Mouse (Mus musculus) MEL (cell line): Measurements from ENCODE around the gene Babam2. TPM values are rescaled to one million over a fixed set of nuclear protein-coding genes. Genes with fewer than 3 reads are reported as not detected.

ENCODE experiments used
- DNase-seq: peaks from one replicate; pipeline ENCODE4 v3.0.0; 2011; ENCODE audit warnings: low read depth, low spot score
- H3K27ac ChIP-seq: 2 replicates; pipeline ENCODE4 v1.5.1; 2012; ENCODE audit warnings: low read depth, mild to moderate bottlenecking, control low read depth, low read length, moderate library complexity; ENCODE audit not compliant: control insufficient read depth
- H3K27me3 ChIP-seq, 2 experiments: fragments of 150-350 bp in 1 of 2; sonication (generic) in 1 of 2; 2 replicates each; pipeline ENCODE4 v1.6.1; 2012; ENCODE audit warnings: low read length in 2 of 2, mild to moderate bottlenecking in 2 of 2, improper control_type of control experiment in 1 of 2, moderate library complexity in 1 of 2; ENCODE audit not compliant: insufficient read depth in 2 of 2, control insufficient read depth in 1 of 2
- H3K36me3 ChIP-seq, 2 experiments: 2 replicates each; pipeline ENCODE4 v1.6.1; 2012 to 2014; ENCODE audit warnings: low read length in 2 of 2, improper control_type of control experiment in 1 of 2, inconsistent platforms in 1 of 2, mild to moderate bottlenecking in 1 of 2; ENCODE audit not compliant: insufficient read depth in 2 of 2, control insufficient read depth in 1 of 2
- H3K4me1 ChIP-seq, 2 experiments: fragments of 150-350 bp in 1 of 2; sonication (generic) in 1 of 2; 2 replicates each; pipeline ENCODE4 v1.6.1; 2012; ENCODE audit warnings: low read length in 2 of 2, improper control_type of control experiment in 1 of 2, mild to moderate bottlenecking in 1 of 2; ENCODE audit not compliant: insufficient read depth in 2 of 2, control insufficient read depth in 1 of 2
- H3K4me3 ChIP-seq, 2 experiments: fragments of 150-350 bp in 1 of 2; sonication (generic) in 1 of 2; 2 replicates each; pipeline ENCODE4 v1.5.1; 2012; ENCODE audit warnings: low read depth in 2 of 2, low read length in 2 of 2, mild to moderate bottlenecking in 2 of 2, moderate library complexity in 2 of 2, control low read depth in 1 of 2, improper control_type of control experiment in 1 of 2; ENCODE audit not compliant: control insufficient read depth in 1 of 2, insufficient read depth in 1 of 2
- H3K79me2 ChIP-seq: 2 replicates; pipeline ENCODE4 v1.6.1; 2012; ENCODE audit warnings: mild to moderate bottlenecking, low read length, moderate library complexity; ENCODE audit not compliant: control insufficient read depth, poor library complexity, insufficient read depth
- H3K9ac ChIP-seq: 2 replicates; pipeline ENCODE4 v1.6.1; 2012; ENCODE audit warnings: low read depth, mild to moderate bottlenecking, control low read depth, low read length, moderate library complexity; ENCODE audit not compliant: control insufficient read depth, poor library complexity, severe bottlenecking
- H3K9me3 ChIP-seq: fragments of 150-350 bp; sonication (generic); replicated peaks from 2 replicates; pipeline ENCODE4 v1.6.1; 2012; ENCODE audit warnings: mild to moderate bottlenecking, low read length, improper control_type of control experiment, moderate library complexity; ENCODE audit not compliant: insufficient read depth
- BHLHE40 ChIP-seq: IDR thresholded peaks from 2 replicates; pipeline ENCODE4 v1.6.1; 2012; ENCODE audit warnings: low read depth, mild to moderate bottlenecking, inconsistent platforms, low read length, improper control_type of control experiment, borderline replicate concordance
- CHD1 ChIP-seq: IDR thresholded peaks from 2 replicates; pipeline ENCODE4 v1.6.1; 2012; ENCODE audit warnings: low read depth, mild to moderate bottlenecking, inconsistent platforms, low read length, improper control_type of control experiment
- CHD2 ChIP-seq: IDR thresholded peaks from 2 replicates; pipeline ENCODE4 v1.6.1; 2011; ENCODE audit warnings: low read length, improper control_type of control experiment
- CTCF ChIP-seq, 3 experiments: IDR thresholded peaks in 2 of 3; conservative IDR thresholded peaks in 1 of 3; 2 replicates each; pipeline ENCODE4 v1.5.1; 2011 to 2012; ENCODE audit warnings: low read length in 3 of 3, low read depth in 2 of 3, mild to moderate bottlenecking in 2 of 3, improper control_type of control experiment in 1 of 3, inconsistent platforms in 1 of 3, mixed read lengths in 1 of 3, moderate library complexity in 1 of 3; ENCODE audit not compliant: control insufficient read depth in 1 of 3, insufficient read depth in 1 of 3, poor library complexity in 1 of 3, severe bottlenecking in 1 of 3
- E2F4 ChIP-seq: IDR thresholded peaks from 2 replicates; pipeline ENCODE4 v1.6.1; 2011; ENCODE audit warnings: low read depth, low read length, improper control_type of control experiment, borderline replicate concordance
- ELF1 ChIP-seq: IDR thresholded peaks from 2 replicates; pipeline ENCODE4 v1.6.1; 2014; ENCODE audit warnings: low read depth, mild to moderate bottlenecking, inconsistent platforms, low read length, improper control_type of control experiment, moderate library complexity
- EP300 ChIP-seq, 2 experiments: IDR thresholded peaks; 2 replicates each; pipeline ENCODE4 v1.6.1; 2011; ENCODE audit warnings: improper control_type of control experiment in 2 of 2, low read length in 2 of 2, low read depth in 1 of 2, mild to moderate bottlenecking in 1 of 2
- ETS1 ChIP-seq: IDR thresholded peaks from 2 replicates; pipeline ENCODE4 v1.6.1; 2012; ENCODE audit warnings: low read depth, mild to moderate bottlenecking, inconsistent platforms, low read length, improper control_type of control experiment, moderate library complexity
- GABPA ChIP-seq: IDR thresholded peaks from 2 replicates; pipeline ENCODE4 v1.6.1; 2012; ENCODE audit warnings: low read depth, mild to moderate bottlenecking, inconsistent platforms, low read length, improper control_type of control experiment, moderate library complexity
- JUND ChIP-seq: IDR thresholded peaks from 2 replicates; pipeline ENCODE4 v1.6.1; 2011; ENCODE audit warnings: low read depth, mild to moderate bottlenecking, improper control_type of control experiment, low read length
- MAFK ChIP-seq: IDR thresholded peaks from 2 replicates; pipeline ENCODE4 v1.6.1; 2011; ENCODE audit warnings: low read depth, mild to moderate bottlenecking, low read length, improper control_type of control experiment, borderline replicate concordance
- MAX ChIP-seq: IDR thresholded peaks from 2 replicates; pipeline ENCODE4 v1.6.1; 2011; ENCODE audit warnings: low read length, improper control_type of control experiment
- MAZ ChIP-seq: IDR thresholded peaks from 2 replicates; pipeline ENCODE4 v1.6.1; 2012; ENCODE audit warnings: low read depth, mild to moderate bottlenecking, inconsistent platforms, low read length, improper control_type of control experiment
- MEF2A ChIP-seq: IDR thresholded peaks from 2 replicates; pipeline ENCODE4 v1.6.1; 2014; ENCODE audit warnings: low read depth, mild to moderate bottlenecking, inconsistent platforms, low read length, improper control_type of control experiment; ENCODE audit not compliant: poor library complexity, insufficient replicate concordance, severe bottlenecking; ENCODE audit errors: extremely low read depth
- MXI1 ChIP-seq: IDR thresholded peaks from 2 replicates; pipeline ENCODE4 v1.6.1; 2011; ENCODE audit warnings: mild to moderate bottlenecking, low read depth, low read length, improper control_type of control experiment
- MYC ChIP-seq: IDR thresholded peaks from 2 replicates; pipeline ENCODE4 v1.6.1; 2011; ENCODE audit warnings: low read depth, mild to moderate bottlenecking, low read length, improper control_type of control experiment, moderate library complexity
- NELFE ChIP-seq: IDR thresholded peaks from 2 replicates; pipeline ENCODE4 v1.6.1; 2011; ENCODE audit warnings: low read depth, low read length, improper control_type of control experiment
- NRF1 ChIP-seq: IDR thresholded peaks from 2 replicates; pipeline ENCODE4 v1.6.1; 2014; ENCODE audit warnings: low read depth, mild to moderate bottlenecking, inconsistent platforms, low read length, improper control_type of control experiment, moderate library complexity; ENCODE audit not compliant: poor library complexity, insufficient read depth, severe bottlenecking
- POLR2A ChIP-seq, 2 experiments: IDR thresholded peaks; 2 replicates each; pipeline ENCODE4 v1.6.1; 2011 to 2012; ENCODE audit warnings: low read length in 2 of 2, mild to moderate bottlenecking in 2 of 2, control low read depth in 1 of 2, improper control_type of control experiment in 1 of 2, low read depth in 1 of 2, moderate library complexity in 1 of 2; ENCODE audit not compliant: control insufficient read depth in 1 of 2, insufficient read depth in 1 of 2, poor library complexity in 1 of 2
- POLR2AphosphoS5 ChIP-seq: IDR thresholded peaks from 2 replicates; pipeline ENCODE4 v1.6.1; 2012; ENCODE audit warnings: low read depth, borderline replicate concordance, mild to moderate bottlenecking, inconsistent platforms, low read length, moderate library complexity, mixed read lengths
- RCOR1 ChIP-seq: IDR thresholded peaks from 2 replicates; pipeline ENCODE4 v1.6.1; 2012; ENCODE audit warnings: low read depth, mild to moderate bottlenecking, inconsistent platforms, low read length, improper control_type of control experiment
- SMC3 ChIP-seq: IDR thresholded peaks from 2 replicates; pipeline ENCODE4 v1.6.1; 2011; ENCODE audit warnings: low read depth, low read length, improper control_type of control experiment
- TAL1 ChIP-seq: IDR thresholded peaks from 2 replicates; pipeline ENCODE4 v1.6.1; 2012; ENCODE audit warnings: mild to moderate bottlenecking, inconsistent platforms, low read length, moderate library complexity, mixed read lengths
- TBP ChIP-seq: IDR thresholded peaks from 2 replicates; pipeline ENCODE4 v1.8.0; 2011; ENCODE audit warnings: low read depth, low read length, improper control_type of control experiment
- TCF12 ChIP-seq: IDR thresholded peaks from 2 replicates; pipeline ENCODE4 v1.6.1; 2014; ENCODE audit warnings: low read depth, mild to moderate bottlenecking, inconsistent platforms, low read length, improper control_type of control experiment, moderate library complexity
- UBTF ChIP-seq: IDR thresholded peaks from 2 replicates; pipeline ENCODE4 v1.6.1; 2012; ENCODE audit warnings: low read depth, mild to moderate bottlenecking, inconsistent platforms, low read length, improper control_type of control experiment, moderate library complexity, borderline replicate concordance; ENCODE audit not compliant: insufficient read depth
- ZC3H11A ChIP-seq: IDR thresholded peaks from 2 replicates; pipeline ENCODE4 v1.6.1; 2012; ENCODE audit warnings: low read depth, mild to moderate bottlenecking, inconsistent platforms, low read length, improper control_type of control experiment
- ZKSCAN1 ChIP-seq: IDR thresholded peaks from 2 replicates; pipeline ENCODE4 v1.6.1; 2012; ENCODE audit warnings: low read depth, mild to moderate bottlenecking, inconsistent platforms, low read length, improper control_type of control experiment, moderate library complexity
- ZNF384 ChIP-seq: IDR thresholded peaks from 2 replicates; pipeline ENCODE4 v1.6.1; 2012; ENCODE audit warnings: low read depth, mild to moderate bottlenecking, inconsistent platforms, low read length, improper control_type of control experiment
- polyA plus RNA-seq, 2 experiments: library from polyadenylated mRNA; stranded (reverse) in 1 of 2; unstranded in 1 of 2; fragments of >175 nt in 1 of 2; fragments of >200 nt in 1 of 2; gene quantifications; 2 replicates each; pipeline versions ENCODE4 v1.2.1 to v1.2.4; 2012; ENCODE audit warnings: low replicate concordance in 2 of 2, low read depth in 1 of 2; ENCODE audit not compliant: insufficient read length in 2 of 2, insufficient read depth in 1 of 2, missing spikeins in 1 of 2
- total RNA-seq: library from RNA; depleted of rRNA; stranded (reverse); fragments of 300-350 nt; gene quantifications from 2 replicates; pipeline ENCODE4 v1.2.3, GENCODE M21; 2012

Gene Babam2
- total and polyA plus RNA-seq, 3 experiments, result 43.3 to 86.6 TPM; not detected in 1

- TF ChIP-seq ELF1, result no peak
- no peak for TF ChIP-seq E2F4
- TF ChIP-seq CHD2, result no peak
Measured at GRCm38 (mm10) chr5:31956336-31956735, 258.9 kb downstream of the Babam2 start (continued).

- Histone ChIP-seq H3K27ac (no peak overlapping the region), H3K4me3 (no peak overlapping the region), H3K27me3 (no peaks in the 10 kb centered on the region), H3K36me3 (peaks cover 0 to 8% of the 10 kb centered on the region in 2 experiments; a peak in 2 of 4 replicates), H3K9me3 (no peaks in the 10 kb centered on the region), H3K9ac (no peak overlapping the region), H3K79me2 (no peaks in the 10 kb centered on the region), H3K4me1 (peaks cover 5 to 6% of the 10 kb centered on the region in 2 experiments)
- TF ChIP-seq CHD1 (no peak), MXI1 (no peak), MAX (no peak), CTCF (IDR thresholded peaks at IDR 0.05 in 2 of 3, conservative IDR thresholded peaks at IDR 0.05 in 1 of 3; ENCODE audit: control insufficient read depth in 1 of 3, insufficient read depth in 1 of 3, low read depth in 2 of 3, low read length in 3 of 3, poor library complexity in 1 of 3, severe bottlenecking in 1 of 3) (no peak), TBP (no peak)
- no peak for DNase-seq
Measured at GRCm38 (mm10) chr5:31959886-31960285, 262.4 kb downstream of the Babam2 start.

- H3K9me3 ChIP-seq, result no peaks in the 10 kb centered on the region
- H3K27ac ChIP-seq, result no peak overlapping the region
- no peaks in the 10 kb centered on the region for H3K79me2 ChIP-seq
- DNase-seq, result peak; percentile 71
- no peak overlapping the region for H3K4me3 ChIP-seq
- peaks cover 0 to 8% of the 10 kb centered on the region in 2 experiments; a peak in 2 of 4 replicates for H3K36me3 ChIP-seq
- H3K9ac ChIP-seq, result no peak overlapping the region
- no peaks in the 10 kb centered on the region for H3K27me3 ChIP-seq
- peaks cover 5 to 6% of the 10 kb centered on the region in 2 experiments for H3K4me1 ChIP-seq
- no peak for TF ChIP-seq SMC3
- TF ChIP-seq TAL1, result no peak
- TF ChIP-seq E2F4, result no peak
- no peak for TF ChIP-seq ELF1
- TF ChIP-seq CTCF (IDR thresholded peaks at IDR 0.05 in 2 of 3, conservative IDR thresholded peaks at IDR 0.05 in 1 of 3; ENCODE audit: control insufficient read depth in 1 of 3, insufficient read depth in 1 of 3, low read depth in 2 of 3, low read length in 3 of 3, poor library complexity in 1 of 3, severe bottlenecking in 1 of 3), result no peak
- TF ChIP-seq ZKSCAN1, result no peak
- peak; percentile 63 for TF ChIP-seq ETS1
- TF ChIP-seq MAFK, result no peak
- no peak; the same call in 1 of the 2 replicates for TF ChIP-seq BHLHE40
- peak in 1 of 2 experiments; percentile 39; a peak in 2 of 4 replicates for TF ChIP-seq EP300 (IDR thresholded peaks at IDR 0.05; ENCODE audit: low read depth in 1 of 2, low read length in 2 of 2)
- TF ChIP-seq POLR2A (IDR thresholded peaks at IDR 0.05; ENCODE audit: control insufficient read depth in 1 of 2, insufficient read depth in 1 of 2, low read depth in 1 of 2, low read length in 2 of 2, poor library complexity in 1 of 2), result no peak
- no peak for TF ChIP-seq CHD2
- no peak for TF ChIP-seq RCOR1
- TF ChIP-seq TBP, result no peak
- TF ChIP-seq NELFE, result no peak
- TF ChIP-seq MAZ, result no peak
- TF ChIP-seq MEF2A, result peak; percentile 98
- TF ChIP-seq ZC3H11A, result no peak
- no peak for TF ChIP-seq UBTF
- no peak for TF ChIP-seq JUND
- TF ChIP-seq MYC, result no peak
- no peak for TF ChIP-seq GABPA
- no peak for TF ChIP-seq TCF12
- no peak for TF ChIP-seq NRF1
- no peak for TF ChIP-seq POLR2AphosphoS5
- no peak for TF ChIP-seq ZNF384
Measured at GRCm38 (mm10) chr5:31961423-31961822, 263.9 kb downstream of the Babam2 start.
